ENCODE assay signal across 11 mouse cellular contexts in the genomic region with DNA sequence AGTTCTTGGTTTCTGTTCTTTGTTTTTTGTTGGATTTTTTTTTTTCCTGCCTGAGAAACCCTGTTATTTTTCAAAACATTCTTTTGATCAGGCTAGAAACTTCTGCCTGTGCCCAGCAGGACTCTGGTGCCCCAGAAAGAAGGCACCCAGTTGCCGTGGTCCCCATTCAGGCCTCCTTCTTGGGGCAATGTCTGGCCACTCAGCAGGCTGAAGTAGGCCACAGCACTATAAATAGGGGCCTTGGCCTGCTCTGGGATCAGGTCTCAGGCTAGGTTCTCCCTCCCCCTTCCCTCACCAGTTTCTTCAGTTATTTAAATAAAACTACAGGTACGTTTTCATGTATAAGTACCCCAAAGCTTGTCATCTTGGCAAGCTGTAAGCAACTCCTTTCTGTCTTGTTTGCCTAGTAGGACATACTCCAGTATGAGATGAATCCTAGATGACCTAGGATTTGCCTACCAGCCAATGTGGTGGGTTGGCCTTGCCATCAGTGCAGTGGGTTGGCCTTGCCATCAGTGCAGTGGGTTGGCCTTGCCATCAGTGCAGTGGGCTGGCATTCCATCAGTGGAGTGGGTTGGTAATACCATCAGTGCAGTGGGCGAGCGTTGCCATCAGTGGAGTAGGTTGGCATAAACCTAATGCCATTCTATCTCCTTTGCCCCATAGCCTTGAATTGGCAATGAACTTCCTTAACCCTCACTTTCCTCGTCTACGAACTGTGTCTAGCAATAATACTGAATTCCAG.
"Had no signal": no experiment of that assay in that cellular context is flagged by ENCODE, and none has a peak within 500 bp of the region (broad histone marks: within the 10 kb centered on the region; RNA-seq: fewer than 3 reads in every experiment).

No protein-coding gene starts in this region.

- DNase-seq: kidney, adult 18-20 months; kidney, adult 9 months; kidney, postnatal 14 days; kidney, postnatal 4 days; layer of hippocampus, postnatal 36 days; liver, postnatal 0 days; lung, embryonic 14.5 days; retina, postnatal 1 day; right cerebral cortex, postnatal 4 days; spleen, adult 18-20 months; thymus, postnatal 25 days had no signal
